Mouse (Mus musculus) liver, adult 2 months (tissue): Measurements from ENCODE around the gene Foxl1.

Source experiments
- CTCF ChIP-seq: fragments of 200-500 bp; IDR thresholded peaks from 2 replicates; pipeline ENCODE4 v1.5.1; 2011; ENCODE audit warnings: low read depth, low read length, control low read depth
- POLR2A ChIP-seq: fragments of 200-500 bp; IDR thresholded peaks from 2 replicates; pipeline ENCODE4 v1.6.1; 2011; ENCODE audit warnings: low read length, control low read depth; ENCODE audit not compliant: insufficient read depth; ENCODE audit errors: extremely low read depth

GRCm38 (mm10) chr8:121117186-121117651 lies 10.5 kb upstream of the Foxl1 start:
- TF ChIP-seq CTCF (no peak), POLR2A (no peak)
